Mouse (Mus musculus) heart, adult 18-20 months (tissue): ENCODE measurements around the gene Ppp1r15a. TPM values are rescaled to one million over a fixed set of nuclear protein-coding genes. Genes with fewer than 3 reads are reported as not detected.

Experiments
- DNase-seq, 2 experiments: peaks; one replicate each; pipeline ENCODE4 v3.0.0; 2021 to 2022; ENCODE audit warnings: mixed read lengths in 1 of 2
- long read RNA-seq, 2 experiments: library from polyadenylated mRNA; stranded (forward); transcript quantifications; one replicate each; pipeline ENCODE4 v2.0.0; 2021
- total RNA-seq, 2 experiments: library from RNA; stranded (reverse); gene quantifications; 2 replicates each; pipeline ENCODE4 v1.2.3; 2021

Ppp1r15a gene
- total RNA-seq = 10 to 100 TPM; 31.6 to 33.7 TPM
- long read RNA-seq, experiment 1, transcript Ppp1r15a-201 (3 exons, 2,333 nt) = major isoform, 25 of 31 reads
- long read RNA-seq, experiment 1, partial matches to known transcripts = 0 of 31 reads
- long read RNA-seq, experiment 1, other reads (novel, unspliced or antisense) = 3 of 31 reads
- long read RNA-seq, experiment 2, transcript Ppp1r15a-201 (3 exons, 2,333 nt) = major isoform, 8 of 13 reads
- long read RNA-seq, experiment 2, partial matches to known transcripts = 0 of 13 reads
- long read RNA-seq, experiment 2, other reads (novel, unspliced or antisense) = 2 of 13 reads

DNA sequence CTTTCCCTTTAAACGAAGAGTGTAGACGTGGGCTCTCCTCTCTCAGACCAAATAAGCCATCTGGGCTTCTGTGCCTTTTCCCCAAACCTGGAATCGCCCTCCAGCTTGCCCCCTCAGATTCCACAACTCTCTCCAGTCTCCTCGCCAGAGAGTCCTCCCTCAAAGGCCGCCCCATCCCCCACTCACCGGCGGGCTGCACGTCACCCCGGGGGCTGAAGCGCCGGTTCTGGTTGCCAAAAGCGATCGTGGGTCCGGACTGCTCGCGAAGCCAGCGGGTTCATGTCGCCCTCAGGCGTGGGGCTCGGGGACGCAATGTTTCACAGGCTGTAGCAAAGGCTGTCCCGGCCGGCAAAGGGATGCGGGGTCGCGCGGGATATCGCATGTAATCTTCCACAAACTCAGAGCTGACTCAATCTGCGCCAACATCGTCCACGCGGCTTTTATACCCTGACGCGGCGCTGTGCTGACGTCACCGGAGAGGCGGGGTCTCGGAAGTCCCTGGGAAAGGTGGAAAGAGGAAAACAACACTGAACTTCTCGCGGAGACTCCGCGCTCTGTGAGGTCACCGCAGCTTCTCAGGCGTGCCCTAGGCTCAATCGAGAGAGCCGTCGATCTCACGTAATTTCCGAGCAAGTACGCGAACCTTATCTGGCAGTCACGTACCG is at the start of gene Ppp1r15a, which contains the start of gene Plekha4:
Gene Ppp1r15a (minus strand): TSS at position 460 of the 665 bp plus-strand sequence.
Gene Plekha4 (plus strand): TSS at position 522 of the 665 bp plus-strand sequence.
- peak; percentile 97 to 99 for DNase-seq

DNA sequence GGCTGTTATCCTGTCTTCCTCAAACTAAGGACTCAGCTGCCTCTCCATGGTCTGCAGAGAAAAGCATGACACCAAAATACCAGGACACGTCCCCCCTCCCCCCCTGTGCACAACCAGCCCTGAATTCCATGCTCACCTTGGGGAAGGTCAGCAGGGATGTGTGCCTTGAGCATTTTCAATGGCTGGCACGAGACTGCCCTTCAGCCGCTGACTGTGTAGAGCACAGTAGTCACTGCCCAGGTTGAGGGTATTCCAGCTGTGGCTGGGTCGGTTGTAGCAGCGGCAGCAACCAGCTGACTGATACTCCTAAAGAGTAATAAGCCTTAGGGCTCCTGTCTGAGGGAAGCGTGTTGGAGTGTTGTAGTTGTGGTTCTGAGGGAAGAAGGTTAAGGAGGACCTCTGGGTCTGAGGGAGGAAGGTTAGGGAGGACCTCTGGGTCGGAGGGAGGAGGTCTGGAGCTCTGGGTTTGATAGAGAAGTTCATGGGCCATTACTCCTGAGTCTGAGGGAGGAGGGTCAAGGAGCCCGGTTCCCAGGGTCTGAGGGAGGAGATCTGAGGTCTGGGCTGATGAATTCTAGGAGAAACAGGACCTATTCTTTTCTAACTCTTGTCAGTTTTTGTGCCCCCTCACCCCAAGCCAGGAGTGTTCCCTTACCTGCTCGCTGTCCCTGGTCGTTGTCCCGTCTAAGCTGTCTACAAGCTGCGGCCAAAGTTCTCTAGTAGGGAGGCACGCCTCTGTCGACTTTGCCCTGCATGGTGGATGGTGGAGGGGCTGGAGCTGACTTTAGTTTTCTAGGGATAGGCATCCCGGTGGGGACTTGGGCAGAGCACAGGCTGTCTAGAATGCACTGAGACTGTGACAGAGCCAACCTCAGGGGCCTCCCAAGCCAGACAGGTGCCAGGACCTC is 48.7 kb upstream of the Ppp1r15a start:
- no peak for DNase-seq

DNA sequence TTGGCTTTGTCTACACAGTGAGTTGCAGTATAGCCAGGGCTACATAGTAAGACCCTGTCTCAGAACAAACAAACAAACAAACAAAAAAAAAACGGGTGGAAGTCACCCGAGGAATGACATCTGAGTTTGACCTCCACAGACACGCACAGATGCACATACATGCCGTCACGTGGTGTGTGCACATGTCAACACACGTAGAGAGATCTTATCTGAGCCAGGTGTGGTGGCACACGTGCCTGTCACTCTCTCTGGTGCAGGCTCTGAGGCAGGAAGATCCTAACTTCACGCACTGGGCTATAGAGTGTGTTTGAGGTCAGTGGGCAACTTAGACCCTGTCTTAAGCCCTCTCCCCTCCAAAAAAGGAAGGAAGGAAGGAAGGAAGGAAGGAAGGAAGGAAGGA is 47.9 kb upstream of the Ppp1r15a start:
- DNase-seq = no peak

DNA sequence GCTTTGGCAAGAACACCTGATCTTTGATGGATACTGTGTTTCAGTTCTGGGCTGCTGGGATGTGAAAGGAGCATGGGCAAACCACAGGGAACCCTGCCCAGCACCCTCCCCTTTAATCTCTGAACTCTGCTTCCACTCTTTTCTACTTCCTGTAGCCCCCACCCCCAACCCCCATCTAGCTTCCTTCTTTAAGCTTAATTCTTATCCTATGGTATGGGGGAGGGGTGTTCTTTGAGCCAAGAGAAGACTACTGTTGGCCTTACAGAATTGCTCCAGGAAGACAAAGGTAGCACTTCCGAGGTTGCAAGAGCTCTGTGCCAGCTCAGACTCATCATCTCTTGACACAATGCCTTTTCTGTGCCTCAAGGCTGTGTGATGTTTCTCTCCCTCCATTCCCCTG is 45.9 kb upstream of the Ppp1r15a start:
- no peak for DNase-seq

DNA sequence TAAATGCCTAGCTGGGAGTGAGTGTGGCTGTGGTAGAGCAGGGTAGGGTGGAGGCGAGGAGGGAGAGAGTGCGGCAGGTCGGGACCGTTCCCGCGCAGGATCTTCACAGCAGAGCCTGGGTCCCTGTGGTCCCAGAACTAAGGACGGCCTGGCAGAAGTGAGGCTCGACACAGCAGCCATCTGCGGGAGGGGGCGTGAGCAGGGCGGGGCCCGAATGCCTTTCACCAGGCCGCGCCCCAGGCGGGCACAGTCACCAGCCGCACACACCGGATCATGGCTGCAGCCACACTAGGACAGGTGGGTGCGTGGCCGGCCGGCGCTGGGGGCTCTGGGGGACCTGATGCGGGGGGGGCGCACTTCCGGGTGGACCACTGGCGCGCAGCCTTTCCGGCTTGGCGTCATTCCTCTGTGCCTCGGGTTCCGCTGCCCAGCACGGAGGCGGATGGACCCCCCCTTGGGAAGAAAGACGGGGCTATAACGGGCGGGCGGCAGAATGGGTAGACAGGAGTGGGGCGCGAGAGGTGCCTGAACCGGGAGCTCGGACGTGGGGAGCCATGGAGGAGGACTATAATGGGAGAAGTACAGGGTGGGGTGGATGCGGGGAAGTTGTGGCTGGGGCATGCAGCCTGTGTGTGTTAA is 44.2 kb upstream of the Ppp1r15a start, which contains the start of gene Bcat2:
Gene Bcat2 (plus strand): TSS at position 51 of the 639 bp plus-strand sequence.
- DNase-seq = peak; percentile 85

DNA sequence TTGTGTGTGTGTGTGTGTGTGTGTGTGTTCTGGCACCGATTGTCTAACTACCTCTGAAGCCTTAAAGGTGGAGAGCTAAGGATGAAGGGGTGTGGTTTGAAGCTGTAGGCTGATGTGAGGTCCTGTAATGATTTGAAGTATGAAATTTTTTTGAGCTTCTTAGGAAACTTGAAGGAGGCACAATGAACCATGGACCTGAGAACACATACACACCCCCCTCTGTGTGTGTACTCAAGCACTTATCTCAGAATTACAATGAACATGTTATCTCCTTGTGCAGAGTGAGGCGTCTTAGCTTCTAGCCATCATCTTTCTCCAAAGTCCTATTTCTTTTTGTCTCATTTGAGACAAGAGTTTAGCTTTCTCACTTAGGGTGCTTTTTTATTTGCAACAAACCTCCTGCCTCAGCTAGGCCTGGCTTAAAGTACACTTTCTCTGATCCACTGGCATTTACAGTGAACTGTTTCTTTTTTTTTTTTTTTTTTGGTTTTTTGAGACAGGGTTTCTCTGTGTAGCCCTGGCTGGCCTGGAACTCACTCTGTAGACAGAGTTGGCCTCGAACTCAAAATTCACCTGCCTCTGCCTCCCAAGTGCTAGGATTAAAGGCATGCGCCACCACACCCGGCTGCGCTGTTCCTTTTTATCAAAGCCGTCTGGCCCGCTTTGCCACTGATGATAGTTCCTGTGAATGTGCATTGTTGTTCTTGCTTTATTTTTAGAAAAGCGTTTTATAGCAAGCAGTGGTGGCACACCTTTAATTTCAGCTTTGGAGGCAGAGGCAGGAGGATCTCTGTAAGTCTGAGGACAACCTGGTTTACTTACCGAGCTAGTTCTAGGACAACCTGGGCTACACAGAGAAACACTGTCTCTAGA is 42.8 kb upstream of the Ppp1r15a start:
- no peak for DNase-seq

DNA sequence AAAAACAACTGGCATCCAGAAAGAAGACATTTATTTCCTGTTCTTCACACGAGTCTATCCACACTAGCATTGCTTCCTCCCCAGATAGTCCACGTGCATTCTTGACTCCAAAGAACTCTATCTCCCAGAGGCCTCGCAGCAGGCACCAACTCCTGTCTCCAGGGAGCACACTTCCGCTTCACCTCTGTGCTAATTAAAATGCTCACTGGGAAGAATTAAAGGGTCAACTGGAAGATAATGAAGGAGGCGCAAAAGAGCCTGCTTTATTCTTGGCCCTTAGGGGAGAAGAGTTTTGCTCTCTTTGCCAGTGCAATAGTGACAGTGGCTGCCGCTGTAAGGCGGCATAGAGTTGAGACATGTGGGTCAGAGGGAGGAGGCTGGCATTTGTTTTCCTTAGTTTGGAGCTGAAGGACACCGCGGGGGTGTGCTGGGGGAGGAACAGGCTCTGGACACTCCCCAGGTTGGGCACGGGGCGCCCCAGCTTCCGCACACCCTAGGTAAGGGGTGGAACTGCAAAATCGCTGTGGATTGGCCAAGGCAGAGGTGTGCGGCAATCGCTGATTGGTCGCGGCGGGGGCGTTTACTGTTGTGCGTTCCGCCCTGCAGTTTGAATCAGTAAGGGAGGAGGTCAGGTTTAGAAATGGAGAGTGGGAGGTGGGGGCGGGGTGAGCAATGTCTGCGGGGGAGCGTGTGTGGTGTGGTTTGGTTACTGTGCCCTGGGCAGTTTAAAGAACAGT is 41.9 kb upstream of the Ppp1r15a start:
- peak; percentile 92 to 96 for DNase-seq

DNA sequence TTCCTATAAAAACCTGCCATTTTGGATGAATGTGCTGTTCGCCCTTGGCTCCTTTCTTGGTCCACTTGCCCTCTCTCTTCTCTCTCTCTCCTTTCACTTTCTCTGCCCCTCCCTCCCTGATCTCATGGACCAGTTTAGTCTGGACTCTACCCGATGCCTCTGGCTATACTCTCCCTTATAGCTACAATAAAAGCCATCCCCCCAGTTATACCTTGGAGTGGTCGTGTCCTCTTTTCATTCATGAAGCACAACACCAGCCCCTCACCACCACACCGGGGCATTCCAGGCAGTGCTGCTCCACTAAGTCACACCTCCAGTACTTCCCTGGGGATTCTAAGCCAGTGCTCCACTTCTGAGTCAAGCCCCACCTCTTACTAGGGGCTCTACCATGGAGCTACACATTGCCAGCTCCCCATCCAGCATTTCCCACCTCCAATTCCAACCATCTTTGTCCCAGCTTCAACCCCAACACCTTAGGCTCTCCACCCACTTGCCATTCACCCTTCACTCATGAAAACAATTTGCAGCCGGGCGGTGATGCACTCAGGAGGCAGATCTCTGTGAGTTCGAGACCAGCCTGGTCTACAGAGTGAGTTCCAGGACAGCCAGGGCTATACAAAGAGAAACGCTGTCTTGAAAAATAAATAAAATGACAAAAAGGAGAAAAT is 41.2 kb upstream of the Ppp1r15a start:
- no peak for DNase-seq

DNA sequence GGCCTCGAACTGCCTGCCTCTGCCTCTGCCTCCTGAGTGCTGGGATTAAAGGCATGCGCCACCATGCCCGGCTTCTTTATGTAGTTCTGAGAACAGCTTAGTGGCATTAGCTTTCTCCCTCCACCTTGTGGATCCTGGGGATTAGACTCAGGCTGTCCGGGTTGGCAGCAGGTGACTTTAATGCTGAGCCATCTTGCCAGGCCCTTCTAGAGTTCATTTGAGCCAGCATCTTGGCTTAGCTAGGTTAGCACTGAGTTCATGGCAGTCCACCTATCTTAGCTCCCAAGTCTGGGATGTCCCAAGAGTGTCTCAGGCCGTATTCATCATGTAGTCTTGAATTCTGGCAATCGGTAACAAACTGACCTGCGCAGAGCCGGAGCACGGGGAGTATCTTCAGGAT is 39.4 kb upstream of the Ppp1r15a start:
- DNase-seq = no peak

DNA sequence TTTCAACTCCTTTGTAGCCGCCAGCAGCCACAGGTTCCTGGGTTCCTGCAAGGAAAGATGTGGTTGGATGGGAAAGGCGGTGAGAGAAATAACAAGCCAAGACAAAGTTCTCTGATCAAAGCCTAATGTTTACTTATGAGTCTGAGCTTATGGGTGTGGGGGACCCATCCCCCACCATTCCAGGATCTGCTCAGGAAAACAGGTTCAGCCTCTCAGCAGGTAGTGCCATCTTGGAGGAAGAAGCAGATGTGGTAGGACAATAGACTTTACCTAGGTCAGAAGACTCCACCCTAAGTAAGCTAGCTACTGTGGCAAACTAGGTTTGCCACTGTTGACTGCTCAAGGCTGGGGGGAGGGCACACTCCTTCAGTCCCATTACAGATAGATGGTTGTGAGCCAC is 38.7 kb upstream of the Ppp1r15a start:
- no peak for DNase-seq

DNA sequence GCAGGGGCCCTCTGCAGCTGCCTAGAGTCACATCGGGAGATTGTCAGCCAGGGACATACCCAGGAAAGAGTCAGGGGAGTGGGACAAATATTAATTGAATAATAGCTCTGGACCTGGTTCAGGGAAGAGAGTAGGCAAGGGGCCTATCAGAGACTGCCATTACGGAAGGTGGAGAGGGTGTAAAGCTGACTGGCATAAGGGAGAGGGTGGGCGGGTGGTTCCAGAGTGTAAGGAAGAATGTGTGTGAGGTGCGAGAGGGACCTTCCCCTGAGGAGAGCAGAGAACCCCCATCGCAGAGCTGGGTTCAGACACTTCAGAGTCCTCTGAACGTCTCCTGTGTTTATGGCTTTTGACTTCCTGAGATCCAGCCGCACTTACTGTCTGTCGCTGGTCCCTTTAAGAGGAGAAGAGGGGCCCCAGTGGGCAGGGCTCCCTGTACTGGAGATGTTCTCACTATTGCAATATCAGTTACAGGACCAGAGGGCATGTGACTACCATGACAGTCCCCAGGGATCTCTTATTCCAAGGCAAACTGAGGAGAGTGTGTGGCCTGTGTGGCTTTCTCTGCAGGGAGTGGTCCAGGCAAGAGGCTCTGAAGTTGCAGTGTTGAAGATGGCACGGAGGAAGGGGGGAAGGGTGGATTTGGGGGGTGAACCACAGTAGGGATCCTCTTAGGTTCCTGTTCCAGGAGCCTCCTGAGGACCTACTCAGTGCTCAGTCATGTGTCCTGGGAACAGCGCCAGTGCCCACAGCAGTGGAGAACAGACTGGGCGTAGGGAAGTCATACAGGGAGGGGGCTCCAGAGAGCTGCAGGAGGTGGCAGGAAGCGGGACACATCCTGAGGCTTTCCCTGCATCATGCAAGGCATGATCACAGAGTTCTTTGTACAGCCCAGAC is 35.8 kb upstream of the Ppp1r15a start:
- DNase-seq = no peak

DNA sequence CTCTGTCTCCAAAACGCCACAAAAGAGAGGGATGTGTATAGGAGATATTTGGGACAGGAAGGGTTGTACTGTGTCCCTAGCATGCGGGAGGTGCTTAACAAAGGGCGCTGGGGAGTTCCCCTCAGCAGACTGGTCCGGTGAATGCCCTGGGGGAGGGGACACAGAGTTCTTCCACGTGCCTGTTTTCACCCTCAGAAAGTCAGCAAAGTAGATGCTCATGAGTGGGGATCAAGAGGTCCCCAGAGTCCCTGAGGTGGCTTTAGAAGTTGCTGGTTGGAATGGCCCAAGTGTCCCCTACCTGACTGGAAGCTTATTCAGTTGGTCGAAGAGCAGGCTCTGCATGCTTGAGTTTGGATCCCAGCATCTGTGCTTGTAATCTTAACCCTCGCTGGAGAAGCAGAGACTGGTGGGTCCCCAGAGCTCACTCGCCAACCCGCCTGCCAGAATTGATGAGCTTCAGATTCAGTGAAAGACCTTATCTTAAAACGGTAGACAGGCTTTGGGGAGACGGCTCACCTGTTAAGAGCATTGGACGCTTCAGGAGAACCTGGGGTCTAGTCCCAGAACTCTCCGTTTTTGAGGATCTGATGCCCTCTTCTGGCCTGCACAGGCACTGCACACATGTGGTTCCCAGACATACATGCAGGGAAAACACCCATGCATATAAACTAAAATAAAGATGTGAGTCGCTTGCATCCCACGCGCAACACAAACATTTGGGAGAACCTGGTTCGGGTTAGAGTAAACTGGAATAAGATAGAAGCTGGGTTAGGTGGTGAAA is 35.0 kb upstream of the Ppp1r15a start:
- peak; percentile 76 to 92 for DNase-seq

DNA sequence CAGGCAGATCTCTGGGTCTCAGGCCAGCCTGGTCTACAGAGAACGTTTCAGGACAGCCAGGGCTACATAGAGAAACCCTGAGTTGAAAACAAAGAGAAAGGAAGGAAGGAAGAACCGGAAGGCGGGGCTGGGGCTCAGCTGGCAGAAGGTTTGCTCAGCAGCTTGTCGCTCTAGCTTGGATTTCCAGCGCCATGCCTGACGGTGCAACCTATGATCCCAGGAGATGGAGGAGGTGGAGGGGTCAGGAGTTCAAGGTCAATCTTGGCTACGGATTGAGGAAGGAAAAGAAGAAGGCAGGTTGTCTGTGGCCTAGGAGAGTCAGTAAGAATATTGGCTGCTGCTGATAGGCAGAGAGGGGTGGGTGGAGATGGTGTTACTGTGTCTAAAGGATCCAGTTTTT is 34.2 kb upstream of the Ppp1r15a start:
- no peak for DNase-seq

DNA sequence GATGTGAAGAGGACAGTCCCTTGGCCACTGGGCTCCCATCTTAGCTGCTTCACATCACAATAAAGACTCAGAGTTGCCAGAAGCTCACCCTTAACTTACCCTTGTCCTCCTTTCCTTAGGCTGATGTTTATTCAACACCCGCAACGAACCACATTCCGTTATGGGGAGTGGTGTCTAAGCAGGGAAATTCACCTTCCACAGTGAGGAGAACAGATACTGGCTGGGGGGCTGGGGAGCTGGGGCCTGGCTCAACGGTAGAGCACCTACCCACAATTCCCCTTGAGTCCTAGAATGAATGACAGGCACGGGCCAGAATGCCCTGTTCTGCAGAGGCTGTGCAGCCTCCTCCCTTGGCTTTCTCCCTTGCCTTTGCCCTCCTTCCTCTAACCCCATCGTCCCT is 32.8 kb upstream of the Ppp1r15a start:
- DNase-seq = no peak

DNA sequence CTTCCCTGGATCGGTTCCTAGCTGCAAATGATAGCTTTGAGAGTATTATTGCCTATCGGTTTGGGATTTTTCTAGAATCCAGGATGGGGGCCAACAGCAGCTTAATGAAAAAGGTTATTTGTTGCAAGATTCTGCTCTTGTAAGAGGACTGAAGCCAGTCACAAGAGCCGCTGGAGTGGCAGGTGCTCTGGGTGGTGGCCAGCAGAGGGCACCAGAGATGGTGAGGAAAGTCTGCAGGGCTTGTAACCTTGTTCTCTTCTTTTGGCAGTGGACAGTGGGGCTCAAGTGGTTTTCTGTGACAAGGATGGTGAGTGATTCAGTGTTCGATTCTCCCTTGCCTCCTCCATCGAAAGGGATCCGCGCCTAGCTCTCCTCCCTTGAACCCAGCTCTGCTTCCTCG is 29.7 kb upstream of the Ppp1r15a start:
- DNase-seq = peak; percentile 79 to 87

DNA sequence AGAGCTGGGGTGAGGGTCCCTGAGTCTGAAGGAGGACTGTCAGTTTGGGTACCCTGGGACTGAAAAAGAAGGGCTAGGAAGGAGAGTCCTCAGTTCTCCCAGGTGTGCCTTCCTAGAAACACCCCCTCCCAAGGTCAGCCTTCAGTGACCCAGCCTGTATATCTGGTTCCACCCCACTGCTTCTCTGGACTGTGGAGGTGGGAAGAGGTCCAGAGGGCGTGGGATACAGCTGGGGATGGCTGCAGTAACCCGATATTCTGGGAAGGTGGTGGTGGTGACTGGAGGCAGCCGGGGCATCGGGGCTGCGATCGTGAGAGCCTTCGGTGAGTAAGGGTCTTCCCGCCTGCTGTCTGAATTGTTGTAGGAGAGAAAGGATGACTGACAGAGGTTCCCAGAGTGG is 28.7 kb upstream of the Ppp1r15a start, which contains the start of gene Hsd17b14:
Gene Hsd17b14 (plus strand): TSS at position 150 of the 400 bp plus-strand sequence.
- DNase-seq = no peak

DNA sequence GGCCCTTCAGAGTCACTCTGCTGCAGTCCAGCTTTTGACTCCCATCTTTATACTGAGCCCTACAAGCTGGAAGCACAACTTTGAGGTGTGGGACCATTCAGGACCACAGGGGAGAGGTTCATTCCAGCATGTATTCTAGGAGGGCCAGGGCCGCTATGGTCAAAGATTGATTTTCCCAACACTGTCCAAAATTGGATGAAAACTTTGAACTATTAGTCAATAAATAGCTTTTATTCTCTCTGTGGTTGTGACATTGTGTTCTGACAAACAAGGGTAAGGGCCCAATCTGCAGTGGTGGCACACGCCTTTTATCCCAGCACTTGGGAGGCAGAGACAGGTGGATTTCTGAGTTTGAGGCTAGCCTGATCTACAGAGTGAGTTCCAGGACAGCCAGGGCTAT is 27.9 kb upstream of the Ppp1r15a start:
- no peak for DNase-seq

DNA sequence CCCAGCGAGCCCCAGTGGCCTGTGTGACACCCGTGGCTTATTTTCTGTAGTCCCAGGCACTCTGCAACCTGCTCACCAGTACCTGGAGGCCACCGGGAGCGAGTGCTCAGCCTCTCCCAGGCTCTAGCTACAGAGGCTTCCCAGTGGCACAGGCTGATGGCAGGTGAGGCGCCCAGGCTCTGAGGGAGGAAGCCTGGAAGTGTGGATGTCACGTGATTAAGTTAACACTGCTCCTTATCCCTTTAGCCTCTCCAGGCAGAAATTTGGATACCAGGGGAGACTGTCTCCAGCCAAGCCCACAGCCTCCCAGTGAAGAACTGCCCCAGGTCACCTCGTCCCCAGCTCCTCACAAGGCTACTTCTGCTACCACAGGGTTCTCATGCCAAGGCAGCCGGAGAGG is 27.5 kb upstream of the Ppp1r15a start:
- no peak for DNase-seq
